Mouse (Mus musculus): ENCODE measurements around the gene Oat. TPM values are rescaled to one million over a fixed set of nuclear protein-coding genes. Genes with fewer than 3 reads are reported as not detected.

The Oat gene
- polyA plus RNA-seq, 2 experiments, result 169 to 250 TPM

DNA sequence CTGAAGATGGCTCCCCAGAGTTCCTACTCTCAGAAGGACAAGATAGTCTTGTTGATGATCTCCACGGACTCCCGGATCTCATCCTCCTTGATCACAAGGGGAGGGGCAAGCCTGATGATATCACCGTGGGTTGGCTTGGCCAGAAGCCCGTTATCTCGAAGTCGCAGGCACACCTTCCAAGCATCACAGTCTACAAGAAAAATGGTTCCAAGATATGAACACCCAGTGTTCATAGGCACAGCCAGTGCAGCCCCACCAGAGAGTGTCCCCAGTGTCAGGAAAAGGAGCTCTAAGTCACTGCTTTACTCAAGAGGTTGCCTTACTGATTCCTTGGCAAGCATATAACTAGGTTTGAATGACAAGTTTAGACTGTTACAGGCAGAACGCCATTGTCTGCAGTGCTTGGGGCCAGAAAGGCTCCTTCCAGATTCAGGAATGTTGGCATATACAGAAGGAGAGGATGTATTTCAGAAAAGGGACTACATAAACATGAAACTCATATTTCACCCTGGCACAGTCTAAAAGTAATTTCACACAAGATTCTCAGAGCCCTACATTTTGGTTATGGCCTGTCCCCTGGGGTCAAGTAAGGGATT is 18.0 kb downstream of the Oat start:
- no peaks in the 10 kb centered on the region for H3K27me3 ChIP-seq (ENCODE audit: control insufficient read depth, insufficient read depth, low read length)
- H3K9me3 ChIP-seq (ENCODE audit: control insufficient read depth, low read length), result no peaks in the 10 kb centered on the region
- no peak for ATAC-seq (ENCODE audit: low FRiP score, low read depth)
- no peak for TF ChIP-seq POLR2A (IDR thresholded peaks at IDR 0.05; ENCODE audit: borderline replicate concordance, extremely low read depth, insufficient read depth, insufficient read length)
- no peak overlapping the region for H3K4me3 ChIP-seq (replicated peaks; ENCODE audit: low read length)
- WGBS, result 85% methylated on average over 7 of the region's 7 CpGs
- H3K9ac ChIP-seq (ENCODE audit: low read depth, low read length, severe bottlenecking), result no peak overlapping the region
- peaks cover 66% of the 10 kb centered on the region for H3K36me3 ChIP-seq (ENCODE audit: control insufficient read depth, insufficient read depth, low read length)
- H3K4me2 ChIP-seq (replicated peaks; ENCODE audit: low read depth, low read length, severe bottlenecking), result no peak overlapping the region
- peaks cover 3% of the 10 kb centered on the region; the same call in 1 of the 2 replicates for H3K4me1 ChIP-seq (ENCODE audit: control insufficient read depth, insufficient read depth, low read length)
- H3K27ac ChIP-seq (replicated peaks; ENCODE audit: low read depth, low read length), result no peak overlapping the region
- no peak for DNase-seq (ENCODE audit: low spot score)

DNA sequence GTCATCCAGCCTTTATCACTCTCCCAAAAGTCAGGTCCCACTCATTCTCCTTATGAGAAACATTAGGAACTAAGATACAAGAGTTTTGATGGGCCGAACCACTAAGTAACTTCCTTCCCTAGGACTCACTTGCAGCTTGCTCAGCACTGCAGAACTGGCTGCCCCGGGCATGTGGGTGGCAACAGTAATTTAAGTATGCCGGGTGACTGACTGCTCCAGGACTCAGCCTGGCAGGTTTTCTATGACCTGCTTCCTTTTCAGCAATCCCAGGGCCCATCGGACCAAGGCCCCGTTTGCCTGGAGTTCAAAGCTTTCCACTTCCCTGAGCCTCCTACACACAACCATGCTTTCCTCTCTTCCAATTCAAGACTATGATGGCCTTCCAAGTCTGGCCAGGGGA is 19.6 kb downstream of the Oat start:
- peaks cover 5% of the 10 kb centered on the region; the same call in 1 of the 2 replicates for H3K4me1 ChIP-seq (ENCODE audit: control insufficient read depth, insufficient read depth, low read length)
- WGBS, result 70% methylated on average over 5 of the region's 5 CpGs
- no peak for ATAC-seq (ENCODE audit: low FRiP score, low read depth)
- H3K27ac ChIP-seq (replicated peaks; ENCODE audit: low read depth, low read length), result no peak overlapping the region
- DNase-seq (ENCODE audit: low spot score), result no peak
- TF ChIP-seq POLR2A (IDR thresholded peaks at IDR 0.05; ENCODE audit: borderline replicate concordance, extremely low read depth, insufficient read depth, insufficient read length), result no peak
- H3K9me3 ChIP-seq (ENCODE audit: control insufficient read depth, low read length), result no peaks in the 10 kb centered on the region
- no peak overlapping the region for H3K4me3 ChIP-seq (replicated peaks; ENCODE audit: low read length)
- peaks cover 49% of the 10 kb centered on the region for H3K36me3 ChIP-seq (ENCODE audit: control insufficient read depth, insufficient read depth, low read length)
- H3K9ac ChIP-seq (ENCODE audit: low read depth, low read length, severe bottlenecking), result no peak overlapping the region
- H3K27me3 ChIP-seq (ENCODE audit: control insufficient read depth, insufficient read depth, low read length), result no peaks in the 10 kb centered on the region
- no peak overlapping the region for H3K4me2 ChIP-seq (replicated peaks; ENCODE audit: low read depth, low read length, severe bottlenecking)

DNA sequence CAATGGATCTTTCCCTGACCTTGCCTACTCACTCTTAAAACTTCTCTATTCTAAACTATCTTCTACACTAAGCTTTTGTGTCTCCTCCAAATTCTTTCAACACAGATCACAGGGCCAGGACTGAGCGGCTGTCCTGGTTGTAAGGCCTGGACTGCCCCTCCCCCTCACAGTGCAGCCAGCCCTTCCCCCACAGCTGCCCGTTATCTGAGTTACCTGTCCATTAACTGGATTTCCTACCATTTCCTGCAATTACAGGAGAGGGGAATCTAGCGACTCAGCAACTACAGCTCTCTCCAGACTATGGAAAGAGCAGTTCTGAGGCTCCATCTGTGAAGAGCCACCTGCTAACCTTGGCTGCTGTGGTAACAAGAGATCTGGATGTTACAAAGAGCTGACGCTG is 20.3 kb downstream of the Oat start:
- no peak overlapping the region for H3K4me2 ChIP-seq (replicated peaks; ENCODE audit: low read depth, low read length, severe bottlenecking)
- H3K4me3 ChIP-seq (replicated peaks; ENCODE audit: low read length), result no peak overlapping the region
- peaks cover 42% of the 10 kb centered on the region for H3K36me3 ChIP-seq (ENCODE audit: control insufficient read depth, insufficient read depth, low read length)
- no peaks in the 10 kb centered on the region for H3K27me3 ChIP-seq (ENCODE audit: control insufficient read depth, insufficient read depth, low read length)
- ATAC-seq (ENCODE audit: low FRiP score, low read depth) (no peak), DNase-seq (ENCODE audit: low spot score) (no peak)
- H3K4me1 ChIP-seq (ENCODE audit: control insufficient read depth, insufficient read depth, low read length), result peaks cover 5% of the 10 kb centered on the region; the same call in 1 of the 2 replicates
- no peak for TF ChIP-seq POLR2A (IDR thresholded peaks at IDR 0.05; ENCODE audit: borderline replicate concordance, extremely low read depth, insufficient read depth, insufficient read length)
- H3K27ac ChIP-seq (replicated peaks; ENCODE audit: low read depth, low read length), result no peak overlapping the region
- 27% methylated on average over 4 of the region's 4 CpGs for WGBS
- no peaks in the 10 kb centered on the region for H3K9me3 ChIP-seq (ENCODE audit: control insufficient read depth, low read length)
- H3K9ac ChIP-seq (ENCODE audit: low read depth, low read length, severe bottlenecking), result no peak overlapping the region

DNA sequence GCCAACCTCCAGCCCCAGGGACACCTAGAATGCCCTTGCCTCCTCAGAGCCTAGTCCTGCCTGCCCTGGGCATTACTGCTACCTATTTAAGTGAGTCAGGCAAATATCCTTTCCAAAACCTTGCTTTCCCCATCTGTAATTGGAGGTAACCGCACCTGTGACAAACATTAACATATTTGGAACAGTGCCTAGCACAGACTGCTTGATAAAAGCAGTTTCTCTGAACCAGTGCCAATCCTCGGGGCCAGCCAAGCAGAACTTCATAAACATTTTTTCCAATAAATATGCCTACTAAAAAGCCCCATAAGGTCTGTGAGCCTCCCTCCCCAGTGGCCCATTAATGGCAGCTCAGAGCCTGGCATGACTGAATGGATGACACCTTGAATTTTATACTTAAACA is 22.1 kb downstream of the Oat start:
- Histone ChIP-seq H3K4me1 (ENCODE audit: control insufficient read depth, insufficient read depth, low read length) (peaks cover 5% of the 10 kb centered on the region; the same call in 1 of the 2 replicates), H3K36me3 (ENCODE audit: control insufficient read depth, insufficient read depth, low read length) (peaks cover 25% of the 10 kb centered on the region), H3K9me3 (ENCODE audit: control insufficient read depth, low read length) (no peaks in the 10 kb centered on the region), H3K4me2 (replicated peaks; ENCODE audit: low read depth, low read length, severe bottlenecking) (no peak overlapping the region), H3K27ac (replicated peaks; ENCODE audit: low read depth, low read length) (no peak overlapping the region), H3K27me3 (ENCODE audit: control insufficient read depth, insufficient read depth, low read length) (no peaks in the 10 kb centered on the region), H3K4me3 (replicated peaks; ENCODE audit: low read length) (no peak overlapping the region), H3K9ac (ENCODE audit: low read depth, low read length, severe bottlenecking) (no peak overlapping the region)
- ATAC-seq (ENCODE audit: low FRiP score, low read depth) (no peak), DNase-seq (ENCODE audit: low spot score) (peak; percentile 67)
- no peak for TF ChIP-seq POLR2A (IDR thresholded peaks at IDR 0.05; ENCODE audit: borderline replicate concordance, extremely low read depth, insufficient read depth, insufficient read length)
- WGBS, result 35% methylated on average over 2 of the region's 2 CpGs

DNA sequence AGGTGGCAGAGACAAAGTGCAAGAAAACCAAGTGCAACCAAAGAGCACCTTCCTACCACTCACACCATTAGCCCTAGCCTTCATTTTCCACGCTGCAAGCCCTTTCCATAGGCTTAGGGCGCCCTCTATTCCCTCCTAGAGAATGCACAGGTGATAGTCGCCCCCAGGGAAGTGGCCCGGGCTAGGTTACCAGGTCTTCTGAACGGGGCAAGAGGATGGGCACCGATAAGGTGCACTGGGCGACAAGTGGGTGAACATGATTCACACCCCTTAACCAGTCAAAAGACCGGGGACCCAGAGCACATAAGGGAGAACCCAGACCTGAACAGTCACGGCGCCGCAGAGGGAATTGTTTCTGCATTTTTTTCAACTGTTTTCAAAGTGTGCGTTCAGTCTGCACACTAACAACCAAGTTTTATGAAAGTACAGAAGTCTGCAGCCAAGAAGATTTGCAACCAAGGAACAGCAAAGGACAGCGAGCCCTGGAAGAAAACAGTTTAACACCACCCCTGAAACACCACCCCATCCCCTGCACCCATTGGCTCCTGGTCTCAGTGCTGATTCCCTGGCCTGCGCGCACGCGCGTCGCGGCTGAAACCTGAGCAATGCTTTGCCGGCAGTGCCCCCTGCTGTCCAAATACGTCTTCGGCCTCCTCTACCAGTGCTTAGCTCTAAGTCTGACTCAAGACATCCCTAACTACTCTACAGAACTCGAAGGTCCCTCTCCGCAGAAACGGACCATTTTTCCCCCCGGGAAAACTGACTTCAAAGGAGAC is 24.7 kb downstream of the Oat start:
- peak overlapping the region; percentile 14 for H3K27ac ChIP-seq (replicated peaks; ENCODE audit: low read depth, low read length)
- H3K9me3 ChIP-seq (ENCODE audit: control insufficient read depth, low read length), result no peaks in the 10 kb centered on the region
- H3K4me3 ChIP-seq (replicated peaks; ENCODE audit: low read length), result peak overlapping the region; percentile 41
- peaks cover 2% of the 10 kb centered on the region for H3K36me3 ChIP-seq (ENCODE audit: control insufficient read depth, insufficient read depth, low read length)
- peaks cover 5% of the 10 kb centered on the region; the same call in 1 of the 2 replicates for H3K4me1 ChIP-seq (ENCODE audit: control insufficient read depth, insufficient read depth, low read length)
- ATAC-seq (ENCODE audit: low FRiP score, low read depth) (peak; percentile 93), DNase-seq (ENCODE audit: low spot score) (peak; percentile 96)
- 1% methylated on average over 27 of the region's 27 CpGs for WGBS
- H3K4me2 ChIP-seq (replicated peaks; ENCODE audit: low read depth, low read length, severe bottlenecking), result peak overlapping the region; percentile 69
- TF ChIP-seq POLR2A (IDR thresholded peaks at IDR 0.05; ENCODE audit: borderline replicate concordance, extremely low read depth, insufficient read depth, insufficient read length), result no peak
- H3K9ac ChIP-seq (ENCODE audit: low read depth, low read length, severe bottlenecking), result peak overlapping the region; percentile 55
- H3K27me3 ChIP-seq (ENCODE audit: control insufficient read depth, insufficient read depth, low read length), result no peaks in the 10 kb centered on the region

Data from limb, embryonic 14.5 days (tissue).